10 mouse cellular contexts compared by ENCODE assay signal in the genomic region with DNA sequence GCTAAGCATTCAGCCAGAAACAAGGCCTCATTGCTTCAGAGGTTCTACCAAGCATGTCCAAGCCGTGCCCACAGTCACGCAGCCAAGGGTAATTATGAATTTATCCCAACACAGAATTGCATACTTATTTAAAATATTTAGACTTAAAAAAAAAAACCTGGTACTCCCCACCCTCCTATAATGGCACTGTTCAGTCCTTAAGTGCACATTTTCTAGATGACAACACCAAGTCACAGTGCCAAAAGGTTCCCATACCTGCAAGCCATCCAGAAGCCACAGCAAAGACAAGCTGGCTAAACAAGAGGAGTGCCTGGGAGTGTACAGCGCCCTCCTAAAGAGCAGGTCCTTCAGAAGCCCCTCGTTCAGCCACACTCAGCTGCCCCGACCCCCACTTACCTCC.
"Had no signal": no experiment of that assay in that cellular context is flagged by ENCODE, and none has a peak within 500 bp of the region (broad histone marks: within the 10 kb centered on the region; RNA-seq: fewer than 3 reads in every experiment).

No protein-coding gene starts in this region.

- H3K27me3 ChIP-seq: intestine, embryonic 15.5 days; limb, embryonic 15.5 days; liver, embryonic 12.5 days; neural tube, embryonic 12.5 days had no signal

- H3K4me1 ChIP-seq: intestine, embryonic 15.5 days; limb, embryonic 15.5 days; liver, embryonic 12.5 days; neural tube, embryonic 12.5 days had no signal

- H3K9ac ChIP-seq: intestine, embryonic 15.5 days; limb, embryonic 15.5 days; liver, embryonic 12.5 days; neural tube, embryonic 12.5 days had no signal

- H3K27ac ChIP-seq: intestine, embryonic 15.5 days; limb, embryonic 15.5 days; liver, embryonic 12.5 days; neural tube, embryonic 12.5 days; stomach, postnatal 0 days had no signal

- ATAC-seq: intestine, embryonic 15.5 days; liver, embryonic 12.5 days had no signal

- H3K9me3 ChIP-seq: intestine, embryonic 15.5 days; limb, embryonic 15.5 days; liver, embryonic 12.5 days; neural tube, embryonic 12.5 days had no signal

- H3K4me3 ChIP-seq: intestine, embryonic 15.5 days; limb, embryonic 15.5 days; liver, embryonic 12.5 days; neural tube, embryonic 12.5 days had no signal

- DNase-seq: kidney, postnatal 14 days; layer of hippocampus, adult 9-11 months; layer of hippocampus, postnatal 36 days; midbrain, embryonic 14.5 days; thymus, postnatal 4 days had no signal

- H3K4me2 ChIP-seq: intestine, embryonic 15.5 days; limb, embryonic 15.5 days; liver, embryonic 12.5 days; neural tube, embryonic 12.5 days had no signal
